In the genomic region with DNA sequence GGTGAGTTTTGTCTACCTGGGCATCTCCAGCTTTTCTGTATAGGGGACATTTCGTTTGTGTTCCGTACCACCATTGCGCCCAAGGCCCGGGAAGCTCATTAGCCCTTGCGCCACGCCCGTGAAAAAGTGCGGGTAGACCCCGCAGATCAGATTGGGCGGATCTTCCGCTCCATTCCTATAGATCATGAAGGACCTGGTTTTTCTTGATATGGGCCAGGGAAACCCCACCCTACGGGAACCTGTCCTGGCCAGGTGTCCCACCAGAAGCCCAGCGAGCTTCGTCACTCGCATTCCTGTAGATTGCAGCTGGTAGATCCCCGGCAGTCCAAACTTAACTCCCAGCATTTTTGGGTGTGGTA, we compare ENCODE assay signal across 9 mouse cellular contexts. TPM values are rescaled to one million over a fixed set of nuclear protein-coding genes. Genes with fewer than 3 reads are reported as not detected.
DNase-seq lines count a peak whose midpoint lies in the region; ATAC-seq and TF ChIP-seq lines count a peak whose summit lies in the region.
"Had no signal": no experiment of that assay in that cellular context is flagged by ENCODE, and none has a peak within 500 bp of the region (broad histone marks: within the 10 kb centered on the region; RNA-seq: fewer than 3 reads in every experiment).

No protein-coding gene starts in this region.

- H3K27me3 ChIP-seq in heart, embryonic 15.5 days = peaks cover 75% of the 10 kb centered on the region
- peaks cover 82% of the 10 kb centered on the region for H3K27me3 ChIP-seq in intestine, postnatal 0 days (replicated peaks; ENCODE audit: control insufficient read depth, insufficient read depth, low read length)

- ATAC-seq in heart, embryonic 15.5 days (replicated peaks; ENCODE audit: insufficient number of reproducible peaks, insufficient read depth, low FRiP score, low read depth) = no peak
- no peak for ATAC-seq in intestine, postnatal 0 days
- ATAC-seq: Patski had no signal

- DNase-seq in heart, postnatal 14 days = no peak
- peak; percentile 6 for DNase-seq in CD4-positive helper T cell, adult 2 months (ENCODE audit: low read depth, low spot score)
- peak; percentile 23 for DNase-seq in brain, embryonic 14.5 days (ENCODE audit: low read depth)
- no peak for DNase-seq in layer of hippocampus, adult 9-11 months
- no peak for DNase-seq in layer of hippocampus, adult 8-10 months (ENCODE audit: low spot score in 2 of 2)
- DNase-seq in spleen, postnatal 14 days (ENCODE audit: low spot score in 2 of 2) = no peak

- H3K4me2 ChIP-seq in heart, embryonic 15.5 days = peak overlapping the region; percentile 95
- peak overlapping the region; percentile 95; the same call in 1 of the 2 replicates for H3K4me2 ChIP-seq in intestine, postnatal 0 days (replicated peaks; ENCODE audit: low read depth)

- H3K9ac ChIP-seq in heart, embryonic 15.5 days = no peak overlapping the region
- no peak overlapping the region for H3K9ac ChIP-seq in intestine, postnatal 0 days (ENCODE audit: low read depth, low read length)

- no peak for TF ChIP-seq CTCF in brain, embryonic 14.5 days (IDR thresholded peaks at IDR 0.05; ENCODE audit: borderline replicate concordance, extremely low read depth, insufficient read depth, insufficient read length)
- no peak for TF ChIP-seq CTCF in intestine, postnatal 0 days (IDR thresholded peaks at IDR 0.05; ENCODE audit: low read depth)

- H3K9me3 ChIP-seq in heart, embryonic 15.5 days (replicated peaks) = no peaks in the 10 kb centered on the region
- 0 out of 2 replicates have a peak, but pooled peaks cover 2% of the 10 kb centered on the region for H3K9me3 ChIP-seq in intestine, postnatal 0 days (ENCODE audit: control insufficient read depth)

- peak overlapping the region; percentile 76 for H3K4me3 ChIP-seq in heart, embryonic 15.5 days
- no peak overlapping the region for H3K4me3 ChIP-seq in intestine, postnatal 0 days (ENCODE audit: low read depth, low read length)

- H3K27ac ChIP-seq in heart, embryonic 15.5 days = no peak overlapping the region
- no peak overlapping the region for H3K27ac ChIP-seq in intestine, postnatal 0 days (ENCODE audit: low read depth, low read length)

- 5% methylated on average over 16 of the region's 16 CpGs for WGBS in heart, embryonic 15.5 days
- 3% methylated on average over 16 of the region's 16 CpGs for WGBS in intestine, postnatal 0 days

- intact Hi-C loops in heart, postnatal 14 days (cut with DNase I) = loop anchor here (5.0 kb wide), 1 partner anchor 686 kb away; no protein-coding TSS in a partner anchor

- no peaks in the 10 kb centered on the region for H3K36me3 ChIP-seq in heart, embryonic 15.5 days
- no peaks in the 10 kb centered on the region for H3K36me3 ChIP-seq in intestine, postnatal 0 days (ENCODE audit: control insufficient read depth, insufficient read depth)

- TF ChIP-seq POLR2A in brain, embryonic 14.5 days (IDR thresholded peaks at IDR 0.05; ENCODE audit: borderline replicate concordance, extremely low read depth, insufficient read depth, insufficient read length, poor library complexity, severe bottlenecking) = no peak

- peaks cover 27% of the 10 kb centered on the region for H3K4me1 ChIP-seq in heart, embryonic 15.5 days (replicated peaks)
- peaks cover 10% of the 10 kb centered on the region; the same call in 1 of the 2 replicates for H3K4me1 ChIP-seq in intestine, postnatal 0 days (replicated peaks; ENCODE audit: control insufficient read depth, insufficient read depth, low read length)

RNA-seq across cellular contexts. Expression of a gene that starts 1.1 kb away (rescaled TPM):
- polyA plus RNA-seq in heart, embryonic 15.5 days (2015; fragmentation: Nextera tagmentation; extraction: Ambion mirVana) = 1.2 and 1.3 TPM in 2 replicates
- total RNA-seq in heart, postnatal 14 days (2021) = under 1 TPM; 0.56 to 0.69 TPM
- 1.9 and 2.9 TPM in 2 replicates for polyA plus RNA-seq in brain, embryonic 14.5 days (2012; rRNA removed)
- polyA plus RNA-seq in intestine, postnatal 0 days (2015; fragmentation: Nextera tagmentation; extraction: Ambion mirVana) = 0.41 and 0.47 TPM in 2 replicates
- 1 to 10 TPM; 2.7 to 5.9 (median 4.5) TPM for total RNA-seq in layer of hippocampus, adult 8-10 months (2022)

Comparison
In these comparisons a context has a peak if more than half of its experiments do, and no peak if none do; other contexts are left out.
1. DNase-seq: peak in CD4-positive helper T cell, adult 2 months (single experiment) and brain, embryonic 14.5 days (single experiment); none in heart, postnatal 14 days (0 of 2), layer of hippocampus, adult 9-11 months (single experiment), layer of hippocampus, adult 8-10 months (0 of 2) and spleen, postnatal 14 days (0 of 2).